Mouse (Mus musculus) CD4-positive naive resting alpha-beta T cell, adult 57 days (primary cell): ENCODE measurements around the gene Gm9789. TPM values are rescaled to one million over a fixed set of nuclear protein-coding genes. Genes with fewer than 3 reads are reported as not detected.

Source experiments
- total RNA-seq: library from RNA; stranded (reverse); gene quantifications from one replicate; pipeline ENCODE4 v1.2.4, GENCODE M21; 2023

Gene Gm9789
- total RNA-seq: not detected

GRCm38 (mm10) chr16:89157652-89158051 is at the start of gene Gm9789:
Gm9789 (plus strand) TSS chr16:89157952.

DNA sequence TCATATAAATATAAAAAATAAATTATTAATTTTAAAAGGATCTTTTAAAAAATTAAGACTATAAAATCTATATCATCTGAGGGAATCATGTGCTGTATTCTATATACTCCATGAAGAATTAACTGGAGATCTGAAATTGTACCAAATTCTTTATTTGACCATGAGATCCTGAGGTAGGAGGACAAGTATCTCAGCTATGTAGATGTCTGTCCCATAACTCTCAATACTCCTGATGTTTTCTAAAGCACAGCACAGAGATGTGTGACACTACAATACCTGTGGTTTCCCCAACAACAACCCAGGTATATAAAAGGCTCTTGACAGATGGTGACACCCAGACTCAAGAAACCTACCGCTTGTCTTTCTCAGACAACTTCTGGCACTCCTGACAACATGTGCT is 17.2 kb upstream of the Gm9789 start, which contains the start of gene Gm6358:
Gm6358 (plus strand) TSS at position 301 of the 400 bp plus-strand sequence.

GRCm38 (mm10) chr16:89150786-89151185 is 7.0 kb upstream of the Gm9789 start, which contains the start of gene Gm10061:
Gm10061 (plus strand) TSS chr16:89151086.

GRCm38 (mm10) chr16:89169190-89169589 is 11.4 kb downstream of the Gm9789 start, which contains the start of gene Gm7735:
Gm7735 (plus strand) TSS chr16:89169490.

DNA sequence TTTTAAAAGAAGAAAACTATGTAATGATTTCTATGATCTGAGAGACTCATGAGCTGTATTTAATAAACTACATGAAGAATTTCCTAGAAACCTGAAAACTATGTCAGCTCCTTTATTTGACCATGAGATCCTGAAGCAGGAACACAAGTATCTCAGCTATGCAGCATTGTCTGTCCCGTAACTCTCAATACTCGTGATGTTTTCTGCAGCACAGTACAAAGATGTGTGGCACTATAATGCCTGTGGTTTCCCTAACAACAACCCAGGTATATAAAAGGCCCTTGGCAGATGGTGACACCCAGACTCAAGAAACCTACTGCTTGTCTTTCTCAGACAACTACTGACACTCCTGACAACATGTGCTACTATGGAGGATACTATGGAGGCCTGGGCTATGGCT is 16.7 kb downstream of the Gm9789 start, which contains the start of gene 1110057P08Rik:
1110057P08Rik (plus strand) TSS at position 301 of the 400 bp plus-strand sequence.

DNA sequence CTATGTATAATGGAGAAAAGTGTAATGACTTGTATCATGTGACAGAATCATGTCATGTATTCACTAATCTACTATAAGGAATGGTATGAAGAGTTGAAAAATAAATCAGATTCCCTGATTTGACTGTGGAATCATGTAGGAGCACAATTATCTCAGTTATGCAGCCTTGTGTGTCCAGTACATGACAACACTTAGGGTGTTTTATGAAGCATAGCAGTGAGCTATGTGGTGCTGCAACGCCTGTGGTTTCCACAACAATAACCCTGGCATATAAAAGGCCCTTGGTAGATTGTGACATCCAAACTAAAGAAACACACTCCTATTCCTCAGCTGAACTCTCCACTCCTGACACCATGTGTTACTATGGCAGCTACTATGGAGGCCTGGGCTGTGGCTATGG is 47.8 kb downstream of the Gm9789 start, which contains the start of gene Krtap20-2:
Krtap20-2 (plus strand) TSS at position 301 of the 400 bp plus-strand sequence.

Other genes starting within 250 kb of the Gm9789 start
- not detected for gene Krtap19-9b, start 225.7 kb upstream of the Gm9789 start, total RNA-seq
- not detected for gene Krtap16-3, start 195.1 kb upstream of the Gm9789 start, total RNA-seq
- not detected for gene Krtap22-2, start 147.2 kb upstream of the Gm9789 start, total RNA-seq
- gene Gm10229, start 142.7 kb upstream of the Gm9789 start, total RNA-seq: not detected
- gene Krtap6-1, start 126.3 kb upstream of the Gm9789 start, total RNA-seq: not detected
- not detected for gene Gm10228, start 116.5 kb upstream of the Gm9789 start, total RNA-seq
- not detected for gene Krtap6-5, start 110.1 kb upstream of the Gm9789 start, total RNA-seq
- not detected for gene 1110025L11Rik, start 94.0 kb upstream of the Gm9789 start, total RNA-seq
- gene Krtap6-3, start 73.9 kb upstream of the Gm9789 start, total RNA-seq: not detected
- gene Gm6358, start 17.1 kb upstream of the Gm9789 start, total RNA-seq: not detected
- not detected for gene Gm10061, start 6.9 kb upstream of the Gm9789 start, total RNA-seq
- gene Gm7735, start 11.5 kb downstream of the Gm9789 start, total RNA-seq: not detected
- gene 1110057P08Rik, start 16.8 kb downstream of the Gm9789 start, total RNA-seq: not detected
- gene Krtap20-2, start 47.9 kb downstream of the Gm9789 start, total RNA-seq: not detected
- not detected for gene Krtap21-1, start 245.9 kb downstream of the Gm9789 start, total RNA-seq